Mouse (Mus musculus): Measurements from ENCODE around the gene Mepce. TPM values are rescaled to one million over a fixed set of nuclear protein-coding genes. Genes with fewer than 3 reads are reported as not detected.
"Not testable (repeated sequence)": the region's sequence is repeated elsewhere in the genome, so short reads cannot be mapped to it uniquely, and the experiment has no call there.

The Mepce gene
- polyA plus RNA-seq, 1 experiment from 2014 or later, result 11.5 TPM

DNA sequence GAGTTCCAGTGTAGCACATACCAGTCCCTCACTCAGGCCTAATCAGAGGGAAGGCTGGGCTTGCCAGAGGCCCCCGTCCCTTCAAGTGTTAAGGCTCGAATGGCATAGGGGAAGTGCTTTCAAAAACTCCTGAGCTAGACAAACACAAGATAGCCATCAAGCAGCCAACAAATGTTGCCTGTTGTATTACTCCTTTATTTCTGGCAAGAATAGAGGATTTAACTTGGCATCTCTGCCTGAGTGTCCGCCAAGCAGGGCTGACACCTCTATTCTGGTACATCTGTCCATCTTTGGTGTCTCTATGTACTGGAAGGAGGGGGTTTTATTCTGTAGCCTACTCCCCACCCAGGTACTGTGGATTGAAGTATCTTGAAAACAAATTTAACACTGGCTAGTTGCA is 31.3 kb downstream of the Mepce start:
- DNase-seq (ENCODE audit: low spot score, missing footprints) (no peak), ATAC-seq (ENCODE audit: low FRiP score) (no peak)
- Histone ChIP-seq H3K4me3 (ENCODE audit: low read depth, low read length) (no peak overlapping the region), H3K36me3 (ENCODE audit: control insufficient read depth, insufficient read depth, low read length) (peaks cover 10% of the 10 kb centered on the region), H3K4me2 (no peak overlapping the region), H3K27me3 (ENCODE audit: control insufficient read depth, insufficient read depth, low read length) (no peaks in the 10 kb centered on the region), H3K27ac (ENCODE audit: low read depth, low read length) (no peak overlapping the region), H3K9me3 (ENCODE audit: control insufficient read depth, low read length) (no peaks in the 10 kb centered on the region), H3K9ac (ENCODE audit: low read length) (no peak overlapping the region), H3K4me1 (ENCODE audit: control insufficient read depth, insufficient read depth, low read length) (no peaks in the 10 kb centered on the region)
- WGBS, result 75% methylated on average over 3 of the region's 3 CpGs

- H3K4me2 ChIP-seq, result no peak overlapping the region
- no peak overlapping the region for H3K4me3 ChIP-seq (ENCODE audit: low read depth, low read length)
- no peaks in the 10 kb centered on the region for H3K9me3 ChIP-seq (ENCODE audit: control insufficient read depth, low read length)
- no peaks in the 10 kb centered on the region for H3K4me1 ChIP-seq (ENCODE audit: control insufficient read depth, insufficient read depth, low read length)
- 87% methylated on average over 5 of the region's 5 CpGs for WGBS
- no peaks in the 10 kb centered on the region for H3K27me3 ChIP-seq (ENCODE audit: control insufficient read depth, insufficient read depth, low read length)
- 0 out of 2 replicates have a peak overlapping the region, but pooled peaks have one; percentile 5 for H3K9ac ChIP-seq (ENCODE audit: low read length)
- ATAC-seq (ENCODE audit: low FRiP score) (no peak), DNase-seq (ENCODE audit: low spot score, missing footprints) (no peak)
- H3K36me3 ChIP-seq (ENCODE audit: control insufficient read depth, insufficient read depth, low read length), result peaks cover 10% of the 10 kb centered on the region
- no peak overlapping the region for H3K27ac ChIP-seq (ENCODE audit: low read depth, low read length)
Measured at GRCm38 (mm10) chr5:137755425-137755824, 32.0 kb downstream of the Mepce start.

- Histone ChIP-seq H3K4me2 (no peak overlapping the region), H3K36me3 (ENCODE audit: control insufficient read depth, insufficient read depth, low read length) (peaks cover 5% of the 10 kb centered on the region), H3K4me3 (ENCODE audit: low read depth, low read length) (no peak overlapping the region), H3K27me3 (ENCODE audit: control insufficient read depth, insufficient read depth, low read length) (no peaks in the 10 kb centered on the region), H3K27ac (ENCODE audit: low read depth, low read length) (no peak overlapping the region), H3K9ac (ENCODE audit: low read length) (no peak overlapping the region), H3K4me1 (ENCODE audit: control insufficient read depth, insufficient read depth, low read length) (peaks cover 5% of the 10 kb centered on the region), H3K9me3 (ENCODE audit: control insufficient read depth, low read length) (no peaks in the 10 kb centered on the region)
- DNase-seq (ENCODE audit: low spot score, missing footprints) (no peak), ATAC-seq (ENCODE audit: low FRiP score) (no peak)
- 90% methylated on average over 13 of the region's 13 CpGs for WGBS
Measured at GRCm38 (mm10) chr5:137753111-137753832, 34.2 kb downstream of the Mepce start.

DNA sequence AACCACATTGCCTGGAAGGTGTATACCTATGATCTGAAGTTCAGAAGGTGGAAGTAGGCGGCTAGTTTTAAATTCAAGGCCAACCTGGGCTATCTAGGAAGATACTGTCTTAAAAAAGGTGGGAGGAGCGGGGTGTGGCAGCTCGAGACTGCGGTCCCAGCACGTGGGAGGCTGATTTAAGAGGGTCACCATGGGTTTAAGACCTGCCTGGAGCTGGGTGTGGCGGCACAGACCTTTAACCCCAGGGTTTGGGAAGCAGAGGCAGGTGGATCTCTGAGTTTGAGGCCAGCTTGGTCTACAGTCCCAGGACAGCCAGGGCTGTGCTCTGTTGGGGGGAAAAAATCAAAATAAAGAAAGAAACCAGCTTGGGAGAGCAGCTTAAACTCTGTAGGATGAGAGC is 35.5 kb downstream of the Mepce start:
- H3K4me3 ChIP-seq (ENCODE audit: low read depth, low read length), result no peak overlapping the region
- H3K4me1 ChIP-seq (ENCODE audit: control insufficient read depth, insufficient read depth, low read length), result peaks cover 17% of the 10 kb centered on the region
- H3K36me3 ChIP-seq (ENCODE audit: control insufficient read depth, insufficient read depth, low read length), result peaks cover 2% of the 10 kb centered on the region; the same call in 1 of the 2 replicates
- H3K27me3 ChIP-seq (ENCODE audit: control insufficient read depth, insufficient read depth, low read length), result no peaks in the 10 kb centered on the region
- H3K4me2 ChIP-seq, result no peak overlapping the region
- ATAC-seq (ENCODE audit: low FRiP score), result no peak
- no peak overlapping the region for H3K27ac ChIP-seq (ENCODE audit: low read depth, low read length)
- 94% methylated on average over 6 of the region's 6 CpGs for WGBS
- DNase-seq (ENCODE audit: low spot score, missing footprints), result no peak
- no peak overlapping the region for H3K9ac ChIP-seq (ENCODE audit: low read length)
- no peaks in the 10 kb centered on the region for H3K9me3 ChIP-seq (ENCODE audit: control insufficient read depth, low read length)

GRCm38 (mm10) chr5:137751221-137751887 is 36.1 kb downstream of the Mepce start:
- ATAC-seq (ENCODE audit: low FRiP score), result no peak
- no peak overlapping the region for H3K27ac ChIP-seq (ENCODE audit: low read depth, low read length)
- H3K4me2 ChIP-seq, result no peak overlapping the region
- no peak overlapping the region for H3K4me3 ChIP-seq (ENCODE audit: low read depth, low read length)
- WGBS, result 93% methylated on average over 13 of the region's 13 CpGs
- DNase-seq (ENCODE audit: low spot score, missing footprints), result no peak
- no peaks in the 10 kb centered on the region for H3K9me3 ChIP-seq (ENCODE audit: control insufficient read depth, low read length)
- H3K27me3 ChIP-seq (ENCODE audit: control insufficient read depth, insufficient read depth, low read length), result no peaks in the 10 kb centered on the region
- peaks cover 22% of the 10 kb centered on the region for H3K4me1 ChIP-seq (ENCODE audit: control insufficient read depth, insufficient read depth, low read length)
- peaks cover 2% of the 10 kb centered on the region; the same call in 1 of the 2 replicates for H3K36me3 ChIP-seq (ENCODE audit: control insufficient read depth, insufficient read depth, low read length)
- H3K9ac ChIP-seq (ENCODE audit: low read length), result no peak overlapping the region

DNA sequence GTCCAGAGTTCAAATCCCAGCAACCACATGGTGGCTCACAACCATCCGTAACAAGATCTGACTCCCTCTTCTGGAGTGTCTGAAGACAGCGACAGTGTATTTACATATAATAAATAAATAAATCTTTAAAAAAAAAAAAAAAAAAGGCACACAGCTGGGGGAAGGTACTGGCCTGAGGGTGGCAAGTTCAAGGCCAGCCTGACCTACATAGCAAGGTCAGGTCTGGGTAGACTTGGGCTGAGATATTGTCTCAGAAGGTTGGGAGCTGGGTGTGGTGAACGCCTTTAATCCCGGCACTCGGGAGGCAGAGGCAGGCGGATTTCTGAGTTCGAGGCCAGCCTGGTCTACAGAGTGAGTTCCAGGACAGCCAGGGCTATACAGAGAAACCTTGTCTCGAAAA is 37.2 kb downstream of the Mepce start:
- not testable (repeated sequence) for H3K36me3 ChIP-seq (ENCODE audit: control insufficient read depth, insufficient read depth, low read length); ATAC-seq (ENCODE audit: low FRiP score); H3K4me2 ChIP-seq; H3K27me3 ChIP-seq (ENCODE audit: control insufficient read depth, insufficient read depth, low read length); H3K9me3 ChIP-seq (ENCODE audit: control insufficient read depth, low read length); H3K4me3 ChIP-seq (ENCODE audit: low read depth, low read length); H3K9ac ChIP-seq (ENCODE audit: low read length); H3K27ac ChIP-seq (ENCODE audit: low read depth, low read length); DNase-seq (ENCODE audit: low spot score, missing footprints)
- H3K4me1 ChIP-seq (ENCODE audit: control insufficient read depth, insufficient read depth, low read length), result peaks cover 27% of the 10 kb centered on the region
- 98% methylated on average over 6 of the region's 8 CpGs for WGBS

DNA sequence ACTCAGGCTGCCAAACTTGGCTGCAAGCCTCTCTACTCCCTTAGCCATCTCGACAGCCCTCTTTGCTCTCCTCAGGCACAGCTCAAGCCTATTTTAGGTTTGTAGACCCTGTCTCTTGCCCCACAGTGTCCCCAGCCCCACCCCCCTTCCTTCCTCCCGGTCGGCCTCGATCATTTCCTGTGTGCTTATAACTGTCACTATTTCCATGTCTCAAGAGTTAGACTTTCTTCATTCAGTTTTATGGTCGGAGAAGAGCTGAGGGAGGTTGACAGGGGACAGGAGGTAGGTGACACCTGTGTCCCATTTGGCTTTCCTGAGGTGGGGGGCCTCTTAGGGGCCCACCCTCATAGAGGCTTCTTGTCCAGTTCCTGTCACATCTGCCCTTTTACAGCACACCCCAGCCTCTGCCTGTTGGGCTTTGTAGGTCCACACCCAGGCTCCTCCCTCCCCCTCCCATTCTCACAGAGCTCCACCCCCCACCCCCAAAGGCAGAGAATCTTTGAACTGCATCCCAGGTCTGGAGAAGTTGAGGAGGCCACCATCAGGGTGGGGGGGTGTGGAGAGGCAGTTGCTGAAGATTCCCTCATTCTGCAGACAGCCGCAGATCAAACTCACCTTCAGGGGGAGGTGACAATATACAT is 38.1 kb downstream of the Mepce start:
- no peaks in the 10 kb centered on the region for H3K9me3 ChIP-seq (ENCODE audit: control insufficient read depth, low read length)
- peaks cover 2% of the 10 kb centered on the region; the same call in 1 of the 2 replicates for H3K36me3 ChIP-seq (ENCODE audit: control insufficient read depth, insufficient read depth, low read length)
- DNase-seq (ENCODE audit: low spot score, missing footprints) (no peak), ATAC-seq (ENCODE audit: low FRiP score) (no peak)
- H3K4me3 ChIP-seq (ENCODE audit: low read depth, low read length), result no peak overlapping the region
- WGBS, result 79% methylated on average over 6 of the region's 6 CpGs
- no peak overlapping the region for H3K27ac ChIP-seq (ENCODE audit: low read depth, low read length)
- peaks cover 27% of the 10 kb centered on the region for H3K4me1 ChIP-seq (ENCODE audit: control insufficient read depth, insufficient read depth, low read length)
- H3K9ac ChIP-seq (ENCODE audit: low read length), result no peak overlapping the region
- H3K4me2 ChIP-seq, result no peak overlapping the region
- H3K27me3 ChIP-seq (ENCODE audit: control insufficient read depth, insufficient read depth, low read length), result no peaks in the 10 kb centered on the region

GRCm38 (mm10) chr5:137748130-137748770 is 39.2 kb downstream of the Mepce start:
- H3K4me1 ChIP-seq (ENCODE audit: control insufficient read depth, insufficient read depth, low read length), result peaks cover 27% of the 10 kb centered on the region
- ATAC-seq (ENCODE audit: low FRiP score) (no peak), DNase-seq (ENCODE audit: low spot score, missing footprints) (no peak)
- peak overlapping the region; percentile 66 for H3K4me3 ChIP-seq (ENCODE audit: low read depth, low read length)
- H3K9me3 ChIP-seq (ENCODE audit: control insufficient read depth, low read length), result no peaks in the 10 kb centered on the region
- H3K9ac ChIP-seq (ENCODE audit: low read length), result no peak overlapping the region
- peaks cover 2% of the 10 kb centered on the region; the same call in 1 of the 2 replicates for H3K36me3 ChIP-seq (ENCODE audit: control insufficient read depth, insufficient read depth, low read length)
- H3K4me2 ChIP-seq, result peak overlapping the region; percentile 97
- 52% methylated on average over 5 of the region's 5 CpGs for WGBS
- H3K27ac ChIP-seq (ENCODE audit: low read depth, low read length), result no peak overlapping the region
- H3K27me3 ChIP-seq (ENCODE audit: control insufficient read depth, insufficient read depth, low read length), result no peaks in the 10 kb centered on the region

Data from midbrain, embryonic 11.5 days (tissue).